Comparison of ENCODE assay signal across 9 mouse cellular contexts in genomic region chr9:92374705-92375199, GRCm38 (mm10).
DNase-seq lines count a peak whose midpoint lies in the region; ATAC-seq lines count a peak whose summit lies in the region.
"Had no signal": no experiment of that assay in that cellular context is flagged by ENCODE, and none has a peak within 500 bp of the region (broad histone marks: within the 10 kb centered on the region; RNA-seq: fewer than 3 reads in every experiment).

No protein-coding gene starts in this region.

- ATAC-seq in neural tube, embryonic 12.5 days (ENCODE audit: low FRiP score, low read depth) = peak; percentile 65; the same call in 1 of the 2 replicates
- ATAC-seq in heart, embryonic 13.5 days (ENCODE audit: extremely low read depth, insufficient number of reproducible peaks, low FRiP score, low TSS enrichment) = peak; percentile 74; the same call in 1 of the 2 replicates
- ATAC-seq in limb, embryonic 13.5 days (ENCODE audit: low FRiP score, low read depth) = peak; percentile 44; the same call in 1 of the 2 replicates
- ATAC-seq in neural tube, embryonic 15.5 days (ENCODE audit: low FRiP score) = peak; percentile 91
- no peak for ATAC-seq in frontal cortex, adult (ENCODE audit: low TSS enrichment)

- DNase-seq in neural tube, embryonic 10.5 days (ENCODE audit: extremely low spot score, low spot score) = no peak
- no peak for DNase-seq in gastrocnemius, postnatal 4 days (ENCODE audit: low spot score in 2 of 2)
- DNase-seq in layer of hippocampus, adult 18-20 months (ENCODE audit: low spot score in 2 of 2) = no peak

- no peaks in the 10 kb centered on the region for H3K9me3 ChIP-seq in neural tube, embryonic 12.5 days
- H3K9me3 ChIP-seq in heart, embryonic 13.5 days = no peaks in the 10 kb centered on the region
- no peaks in the 10 kb centered on the region for H3K9me3 ChIP-seq in limb, embryonic 13.5 days
- H3K9me3 ChIP-seq in neural tube, embryonic 15.5 days (replicated peaks) = no peaks in the 10 kb centered on the region

- no peaks in the 10 kb centered on the region for H3K4me1 ChIP-seq in neural tube, embryonic 12.5 days
- H3K4me1 ChIP-seq in heart, embryonic 13.5 days = peaks cover 16% of the 10 kb centered on the region
- H3K4me1 ChIP-seq in limb, embryonic 13.5 days = no peaks in the 10 kb centered on the region
- H3K4me1 ChIP-seq in neural tube, embryonic 15.5 days = no peaks in the 10 kb centered on the region

- WGBS in neural tube, embryonic 12.5 days = 54% methylated on average over 7 of the region's 7 CpGs
- WGBS in heart, embryonic 13.5 days = 29% methylated on average over 7 of the region's 7 CpGs
- 28% methylated on average over 7 of the region's 7 CpGs for WGBS in limb, embryonic 13.5 days
- 49% methylated on average over 7 of the region's 7 CpGs for WGBS in neural tube, embryonic 15.5 days

- no peak overlapping the region for H3K9ac ChIP-seq in neural tube, embryonic 12.5 days
- no peak overlapping the region for H3K9ac ChIP-seq in heart, embryonic 13.5 days
- H3K9ac ChIP-seq in limb, embryonic 13.5 days = no peak overlapping the region
- no peak overlapping the region for H3K9ac ChIP-seq in neural tube, embryonic 15.5 days (replicated peaks)

- no peaks in the 10 kb centered on the region for H3K27me3 ChIP-seq in neural tube, embryonic 12.5 days (replicated peaks)
- H3K27me3 ChIP-seq in heart, embryonic 13.5 days (replicated peaks) = no peaks in the 10 kb centered on the region
- H3K27me3 ChIP-seq in limb, embryonic 13.5 days = no peaks in the 10 kb centered on the region
- no peaks in the 10 kb centered on the region for H3K27me3 ChIP-seq in neural tube, embryonic 15.5 days (replicated peaks)

- H3K4me3 ChIP-seq in neural tube, embryonic 12.5 days = no peak overlapping the region
- H3K4me3 ChIP-seq in heart, embryonic 13.5 days = no peak overlapping the region
- H3K4me3 ChIP-seq in limb, embryonic 13.5 days = no peak overlapping the region
- no peak overlapping the region for H3K4me3 ChIP-seq in neural tube, embryonic 15.5 days (replicated peaks)

- H3K36me3 ChIP-seq in neural tube, embryonic 12.5 days = no peaks in the 10 kb centered on the region
- H3K36me3 ChIP-seq in heart, embryonic 13.5 days = no peaks in the 10 kb centered on the region
- no peaks in the 10 kb centered on the region for H3K36me3 ChIP-seq in limb, embryonic 13.5 days
- no peaks in the 10 kb centered on the region for H3K36me3 ChIP-seq in neural tube, embryonic 15.5 days

- no peak overlapping the region for H3K27ac ChIP-seq in neural tube, embryonic 12.5 days
- peak overlapping the region; percentile 40; the same call in 1 of the 2 replicates for H3K27ac ChIP-seq in heart, embryonic 13.5 days (replicated peaks)
- no peak overlapping the region for H3K27ac ChIP-seq in limb, embryonic 13.5 days
- H3K27ac ChIP-seq in neural tube, embryonic 15.5 days (replicated peaks) = no peak overlapping the region
- H3K27ac ChIP-seq: macrophage had no signal

- no peak overlapping the region for H3K4me2 ChIP-seq in neural tube, embryonic 12.5 days (replicated peaks)
- H3K4me2 ChIP-seq in heart, embryonic 13.5 days = peak overlapping the region; percentile 4; the same call in 1 of the 2 replicates
- H3K4me2 ChIP-seq in limb, embryonic 13.5 days (replicated peaks) = no peak overlapping the region
- no peak overlapping the region for H3K4me2 ChIP-seq in neural tube, embryonic 15.5 days
